Mouse (Mus musculus) heart, embryonic 15.5 days (tissue): Measurements from ENCODE around the gene Ctnna3. TPM values are rescaled to one million over a fixed set of nuclear protein-coding genes. Genes with fewer than 3 reads are reported as not detected.
A peak's percentile ranks its signal among the peaks of the same experiment; 100 is the strongest.
"Not testable (repeated sequence)": the region's sequence is repeated elsewhere in the genome, so short reads cannot be mapped to it uniquely, and the experiment has no call there.

ENCODE experiments used
- ATAC-seq: fragments of 200-750 bp; cut with Nextera tagmentation; replicated peaks from 2 replicates; pipeline ENCODE4 v1.8.0; 2017; ENCODE audit warnings: low read depth, moderate TSS enrichment; ENCODE audit not compliant: insufficient number of reproducible peaks, insufficient read depth, low FRiP score
- H3K27ac ChIP-seq: fragments of 300-500 bp; sonication (generic); 2 replicates; pipeline ENCODE4 v1.5.1; 2015; ENCODE audit warnings: mild to moderate bottlenecking, inconsistent platforms
- H3K27me3 ChIP-seq: fragments of 300-500 bp; sonication (generic); 2 replicates; pipeline ENCODE4 v1.6.1; 2015; ENCODE audit warnings: inconsistent platforms
- H3K36me3 ChIP-seq: fragments of 300-500 bp; sonication (generic); 2 replicates; pipeline ENCODE4 v1.6.1; 2015; ENCODE audit warnings: mild to moderate bottlenecking, inconsistent platforms
- H3K4me1 ChIP-seq: fragments of 300-500 bp; sonication (generic); replicated peaks from 2 replicates; pipeline ENCODE4 v1.6.1; 2015; ENCODE audit warnings: inconsistent platforms
- H3K4me2 ChIP-seq: fragments of 300-500 bp; sonication (generic); 2 replicates; pipeline ENCODE4 v1.6.1; 2015; ENCODE audit warnings: inconsistent platforms, mild to moderate bottlenecking, moderate library complexity
- H3K4me3 ChIP-seq: fragments of 300-500 bp; sonication (generic); 2 replicates; pipeline ENCODE4 v1.5.1; 2015; ENCODE audit warnings: mild to moderate bottlenecking, inconsistent platforms
- H3K9ac ChIP-seq: fragments of 300-500 bp; sonication (generic); 2 replicates; pipeline ENCODE4 v1.6.1; 2015; ENCODE audit warnings: mild to moderate bottlenecking, inconsistent platforms
- H3K9me3 ChIP-seq: fragments of 300-500 bp; sonication (generic); replicated peaks from 2 replicates; pipeline ENCODE4 v1.6.1; 2016; ENCODE audit warnings: inconsistent platforms
- WGBS: fragments of 180-500 bp; shearing (Covaris S2); methylation state at CpG from one replicate; pipeline ENCODE4 v1.1.7; 2015; ENCODE audit warnings: mixed read lengths; 5-methylcytosine and 5-hydroxymethylcytosine counted together
- polyA plus RNA-seq: library from polyadenylated mRNA; unstranded; fragments of >200 nt; fragmentation: Nextera tagmentation; extraction: Ambion mirVana; gene quantifications from 2 replicates; pipeline ENCODE4 v1.2.1, GENCODE M21; 2015

Gene Ctnna3
- polyA plus RNA-seq, 1 experiment from 2014 or later, result 27.8 TPM

GRCm38 (mm10) chr10:63410162-63410956, 19.5 kb upstream of the Ctnna3 start:
- no peak for ATAC-seq
- Histone ChIP-seq H3K4me1 (no peaks in the 10 kb centered on the region), H3K4me2 (no peak overlapping the region), H3K36me3 (no peaks in the 10 kb centered on the region), H3K27ac (no peak overlapping the region), H3K27me3 (no peaks in the 10 kb centered on the region), H3K9ac (no peak overlapping the region), H3K4me3 (no peak overlapping the region), H3K9me3 (no peaks in the 10 kb centered on the region)
- WGBS, result 67% methylated on average over 16 of the region's 16 CpGs

GRCm38 (mm10) chr10:63411674-63412073, 18.2 kb upstream of the Ctnna3 start:
- H3K27me3 ChIP-seq, H3K4me1 ChIP-seq, H3K36me3 ChIP-seq, H3K9ac ChIP-seq, H3K4me3 ChIP-seq, H3K4me2 ChIP-seq, H3K27ac ChIP-seq, H3K9me3 ChIP-seq, ATAC-seq: not testable (repeated sequence)
- 87% methylated on average over 6 of the region's 7 CpGs for WGBS

GRCm38 (mm10) chr10:63412756-63413155, 17.1 kb upstream of the Ctnna3 start:
- ATAC-seq, result no peak
- no peaks in the 10 kb centered on the region for H3K4me1 ChIP-seq
- no peaks in the 10 kb centered on the region for H3K9me3 ChIP-seq
- H3K9ac ChIP-seq, result no peak overlapping the region
- no peak overlapping the region for H3K27ac ChIP-seq
- no peak overlapping the region for H3K4me2 ChIP-seq
- no peaks in the 10 kb centered on the region for H3K27me3 ChIP-seq
- 86% methylated on average over 17 of the region's 17 CpGs for WGBS
- no peak overlapping the region for H3K4me3 ChIP-seq
- H3K36me3 ChIP-seq, result no peaks in the 10 kb centered on the region

- Histone ChIP-seq H3K27ac (no peak overlapping the region), H3K9ac (no peak overlapping the region), H3K4me3 (no peak overlapping the region), H3K4me2 (no peak overlapping the region), H3K9me3 (no peaks in the 10 kb centered on the region), H3K27me3 (no peaks in the 10 kb centered on the region), H3K36me3 (no peaks in the 10 kb centered on the region), H3K4me1 (no peaks in the 10 kb centered on the region)
- WGBS, result 75% methylated on average over 7 of the region's 7 CpGs
- ATAC-seq, result no peak
Measured at GRCm38 (mm10) chr10:63415287-63415686, 14.6 kb upstream of the Ctnna3 start.

- Histone ChIP-seq H3K9ac (no peak overlapping the region), H3K4me1 (no peaks in the 10 kb centered on the region), H3K27ac (no peak overlapping the region), H3K36me3 (no peaks in the 10 kb centered on the region), H3K27me3 (no peaks in the 10 kb centered on the region), H3K4me2 (peak overlapping the region; percentile 23), H3K9me3 (no peaks in the 10 kb centered on the region), H3K4me3 (no peak overlapping the region; the same call in 1 of the 2 replicates)
- no peak for ATAC-seq
- WGBS, result 53% methylated on average over 7 of the region's 7 CpGs
Measured at GRCm38 (mm10) chr10:63415850-63416249, 14.0 kb upstream of the Ctnna3 start.

GRCm38 (mm10) chr10:63417061-63417460, 12.8 kb upstream of the Ctnna3 start:
- Histone ChIP-seq H3K4me1 (no peaks in the 10 kb centered on the region), H3K4me2 (no peak overlapping the region), H3K27ac (no peak overlapping the region), H3K4me3 (no peak overlapping the region), H3K9ac (no peak overlapping the region), H3K27me3 (no peaks in the 10 kb centered on the region), H3K9me3 (no peaks in the 10 kb centered on the region), H3K36me3 (no peaks in the 10 kb centered on the region)
- WGBS, result 40% methylated on average over 5 of the region's 5 CpGs
- no peak for ATAC-seq

- WGBS, result 80% methylated on average over 18 of the region's 18 CpGs
- Histone ChIP-seq H3K9ac (no peak within 1 kb of the TSS), H3K4me1 (no peaks in the 10 kb centered on the region), H3K9me3 (no peaks in the 10 kb centered on the region), H3K4me3 (no peak within 1 kb of the TSS), H3K27ac (no peak within 1 kb of the TSS), H3K27me3 (no peaks in the 10 kb centered on the region), H3K4me2 (no peak within 1 kb of the TSS), H3K36me3 (no peaks in the 10 kb centered on the region)
- ATAC-seq, result no peak
Measured at GRCm38 (mm10) chr10:63421739-63422735, 7.9 kb upstream of the Ctnna3 start, which contains the start of gene Gm7075. TSS of gene Gm7075 (minus strand) at chr10:63421789.

- 85% methylated on average over 5 of the region's 5 CpGs for WGBS
- Histone ChIP-seq H3K36me3 (no peaks in the 10 kb centered on the region), H3K4me1 (no peaks in the 10 kb centered on the region), H3K9me3 (no peaks in the 10 kb centered on the region), H3K4me3 (no peak overlapping the region), H3K4me2 (no peak overlapping the region), H3K9ac (no peak overlapping the region), H3K27ac (no peak overlapping the region), H3K27me3 (no peaks in the 10 kb centered on the region)
- no peak for ATAC-seq
Measured at GRCm38 (mm10) chr10:63422736-63422992, 7.2 kb upstream of the Ctnna3 start.

GRCm38 (mm10) chr10:63423591-63424474, 6.1 kb upstream of the Ctnna3 start:
- Histone ChIP-seq H3K9ac (no peak overlapping the region), H3K27ac (no peak overlapping the region), H3K4me1 (0 out of 2 replicates have a peak, but pooled peaks cover 3% of the 10 kb centered on the region), H3K27me3 (no peaks in the 10 kb centered on the region), H3K36me3 (no peaks in the 10 kb centered on the region), H3K4me2 (no peak overlapping the region), H3K9me3 (no peaks in the 10 kb centered on the region), H3K4me3 (no peak overlapping the region)
- WGBS, result 80% methylated on average over 9 of the region's 9 CpGs
- no peak for ATAC-seq

GRCm38 (mm10) chr10:63424475-63424814, 5.5 kb upstream of the Ctnna3 start:
- Histone ChIP-seq H3K27me3 (no peaks in the 10 kb centered on the region), H3K27ac (no peak overlapping the region), H3K4me1 (0 out of 2 replicates have a peak, but pooled peaks cover 3% of the 10 kb centered on the region), H3K4me3 (no peak overlapping the region), H3K36me3 (no peaks in the 10 kb centered on the region), H3K9ac (no peak overlapping the region), H3K4me2 (no peak overlapping the region), H3K9me3 (no peaks in the 10 kb centered on the region)
- ATAC-seq, result no peak

GRCm38 (mm10) chr10:63427146-63427545, 2.8 kb upstream of the Ctnna3 start:
- Histone ChIP-seq H3K9me3 (no peaks in the 10 kb centered on the region), H3K27ac (no peak overlapping the region), H3K27me3 (no peaks in the 10 kb centered on the region), H3K4me2 (no peak overlapping the region), H3K36me3 (no peaks in the 10 kb centered on the region), H3K4me1 (0 out of 2 replicates have a peak, but pooled peaks cover 3% of the 10 kb centered on the region), H3K9ac (no peak overlapping the region), H3K4me3 (no peak overlapping the region)
- 78% methylated on average over 8 of the region's 8 CpGs for WGBS
- ATAC-seq, result no peak
